Mouse (Mus musculus): ENCODE results near the gene Tpst1. TPM values are rescaled to one million over a fixed set of nuclear protein-coding genes. Genes with fewer than 3 reads are reported as not detected.

Gene Tpst1
- total RNA-seq, 2 experiments from 2014 or later = 47.8 to 48.8 TPM

- DNase-seq = no peak
Observed at GRCm38 (mm10) chr5:130052510-130052909, 20.6 kb upstream of the Tpst1 start.

GRCm38 (mm10) chr5:130052955-130053354 is 20.2 kb upstream of the Tpst1 start:
- no peak for DNase-seq

GRCm38 (mm10) chr5:130055688-130056087 is 17.4 kb upstream of the Tpst1 start:
- DNase-seq = no peak

- DNase-seq = no peak
Observed at GRCm38 (mm10) chr5:130056303-130056702, 16.8 kb upstream of the Tpst1 start.

GRCm38 (mm10) chr5:130059413-130060328 is 13.5 kb upstream of the Tpst1 start:
- peak in 1 of 2 experiments; percentile 44 for DNase-seq

GRCm38 (mm10) chr5:130060329-130060665 is 12.8 kb upstream of the Tpst1 start:
- DNase-seq = no peak

GRCm38 (mm10) chr5:130062096-130062495 is 11.0 kb upstream of the Tpst1 start:
- DNase-seq = no peak

- no peak for DNase-seq
Observed at GRCm38 (mm10) chr5:130063760-130064159, 9.4 kb upstream of the Tpst1 start.

- no peak for DNase-seq
Observed at GRCm38 (mm10) chr5:130065579-130065978, 7.5 kb upstream of the Tpst1 start.

- no peak for DNase-seq
Observed at GRCm38 (mm10) chr5:130067841-130068264, 5.3 kb upstream of the Tpst1 start.

- no peak for DNase-seq
Observed at GRCm38 (mm10) chr5:130074491-130074890, 1.4 kb downstream of the Tpst1 start.

- DNase-seq = no peak
Observed at GRCm38 (mm10) chr5:130076396-130076795, 3.3 kb downstream of the Tpst1 start.

- DNase-seq = peak; percentile 32 to 34
Observed at GRCm38 (mm10) chr5:130078096-130078833, 5.1 kb downstream of the Tpst1 start.

GRCm38 (mm10) chr5:130078834-130079156 is 5.7 kb downstream of the Tpst1 start:
- DNase-seq = no peak

GRCm38 (mm10) chr5:130079202-130080050 is 6.3 kb downstream of the Tpst1 start:
- DNase-seq = peak; percentile 96 to 98

GRCm38 (mm10) chr5:130080051-130080681 is 7.0 kb downstream of the Tpst1 start:
- DNase-seq = peak in 1 of 2 experiments; percentile 28

- DNase-seq = no peak
Observed at GRCm38 (mm10) chr5:130081181-130081881, 8.2 kb downstream of the Tpst1 start.

GRCm38 (mm10) chr5:130082431-130082830 is 9.3 kb downstream of the Tpst1 start:
- peak in 1 of 2 experiments; percentile 51 for DNase-seq

- DNase-seq = no peak
Observed at GRCm38 (mm10) chr5:130084271-130084670, 11.1 kb downstream of the Tpst1 start.

GRCm38 (mm10) chr5:130088008-130088407 is 14.9 kb downstream of the Tpst1 start:
- DNase-seq = no peak

GRCm38 (mm10) chr5:130088612-130089011 is 15.5 kb downstream of the Tpst1 start:
- DNase-seq = no peak
